Mouse (Mus musculus) lung, embryonic 15.5 days (tissue): ENCODE measurements at regions not wholly inside any gene's neighbourhood (a gene's known extent, or its start where the extent isn't known, plus 50 kb on each side); places are given as distances from the start of the nearest gene placed in this dataset.

ENCODE experiments used
- ATAC-seq: fragments of 200-750 bp; cut with Nextera tagmentation; 2 replicates; pipeline ENCODE4 v1.8.0; 2017; ENCODE audit warnings: moderate number of reproducible peaks, borderline replicate concordance; ENCODE audit not compliant: low FRiP score, low TSS enrichment; ENCODE audit errors: extremely low read depth
- H3K27ac ChIP-seq: fragments of 300-500 bp; sonication (generic); 2 replicates; pipeline ENCODE4 v1.5.1; 2015; ENCODE audit warnings: moderate library complexity, mild to moderate bottlenecking, inconsistent platforms
- H3K27me3 ChIP-seq: fragments of 300-500 bp; sonication (generic); 2 replicates; pipeline ENCODE4 v1.6.1; 2015; ENCODE audit warnings: inconsistent platforms
- H3K36me3 ChIP-seq: fragments of 300-500 bp; sonication (generic); 2 replicates; pipeline ENCODE4 v1.6.1; 2015; ENCODE audit warnings: inconsistent platforms
- H3K4me1 ChIP-seq: fragments of 300-500 bp; sonication (generic); 2 replicates; pipeline ENCODE4 v1.6.1; 2015; ENCODE audit warnings: inconsistent platforms
- H3K4me2 ChIP-seq: fragments of 300-500 bp; sonication (generic); 2 replicates; pipeline ENCODE4 v1.6.1; 2015; ENCODE audit warnings: inconsistent platforms, mild to moderate bottlenecking, moderate library complexity
- H3K4me3 ChIP-seq: fragments of 300-500 bp; sonication (generic); 2 replicates; pipeline ENCODE4 v1.5.1; 2015; ENCODE audit warnings: mild to moderate bottlenecking, inconsistent platforms
- H3K9ac ChIP-seq: fragments of 300-500 bp; sonication (generic); 2 replicates; pipeline ENCODE4 v1.6.1; 2015; ENCODE audit warnings: inconsistent platforms
- H3K9me3 ChIP-seq: fragments of 300-500 bp; sonication (generic); 2 replicates; pipeline ENCODE4 v1.6.1; 2016; ENCODE audit warnings: inconsistent platforms
- WGBS: fragments of 180-500 bp; shearing (Covaris S2); methylation state at CpG from one replicate; pipeline ENCODE4 v1.1.7; 2015; 5-methylcytosine and 5-hydroxymethylcytosine counted together

DNA sequence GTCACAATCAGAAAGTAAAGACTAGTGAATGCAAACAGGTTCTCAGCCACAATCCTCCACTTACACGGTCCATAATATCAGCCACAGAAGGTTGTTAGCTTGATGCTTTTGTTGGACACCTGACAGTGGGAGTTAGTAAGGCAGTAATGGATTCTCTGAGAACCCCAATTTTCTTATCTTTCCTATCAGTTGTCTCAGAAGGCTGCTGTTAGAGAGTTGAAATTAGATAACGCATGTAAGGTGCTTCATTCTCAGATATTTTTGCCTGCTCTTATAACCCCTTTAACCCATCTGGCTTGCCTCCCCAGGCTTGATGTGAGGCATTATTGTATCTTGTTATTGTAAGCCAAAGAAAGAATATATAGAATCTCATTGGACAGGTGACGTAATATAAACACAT lies 63.0 kb upstream of the Ube2e3 start:
- no peak overlapping the region for H3K4me3 ChIP-seq
- no peak for ATAC-seq
- H3K36me3 ChIP-seq: no peaks in the 10 kb centered on the region
- no peak overlapping the region for H3K9ac ChIP-seq
- H3K4me2 ChIP-seq: no peak overlapping the region
- H3K9me3 ChIP-seq: no peaks in the 10 kb centered on the region
- H3K27ac ChIP-seq: no peak overlapping the region
- WGBS: 74% methylated on average over 3 of the region's 3 CpGs
- no peaks in the 10 kb centered on the region for H3K27me3 ChIP-seq
- H3K4me1 ChIP-seq: no peaks in the 10 kb centered on the region

DNA sequence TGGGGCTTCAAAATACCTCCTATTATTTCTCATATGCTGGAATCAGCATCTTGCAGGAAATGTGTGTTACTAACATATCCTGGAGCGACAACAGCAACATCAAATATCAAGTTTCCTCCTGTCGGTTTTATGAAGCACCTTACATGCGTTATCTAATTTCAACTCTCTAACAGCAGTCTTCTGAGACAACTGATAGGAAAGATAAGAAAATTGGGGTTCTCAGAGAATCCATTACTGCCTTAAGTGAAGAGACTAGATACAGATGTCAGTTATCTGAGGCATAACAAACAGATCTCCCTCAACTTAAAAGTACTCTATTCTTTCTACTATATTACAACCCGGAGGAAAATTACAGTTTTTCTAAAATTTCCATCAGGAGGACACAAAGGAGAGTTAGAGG lies 64.4 kb upstream of the Ube2e3 start:
- Histone ChIP-seq H3K27me3 (no peaks in the 10 kb centered on the region), H3K9ac (no peak overlapping the region), H3K27ac (no peak overlapping the region), H3K36me3 (no peaks in the 10 kb centered on the region), H3K9me3 (no peaks in the 10 kb centered on the region), H3K4me1 (no peaks in the 10 kb centered on the region), H3K4me2 (no peak overlapping the region), H3K4me3 (no peak overlapping the region)
- WGBS: 55% methylated on average over 4 of the region's 4 CpGs
- no peak for ATAC-seq

DNA sequence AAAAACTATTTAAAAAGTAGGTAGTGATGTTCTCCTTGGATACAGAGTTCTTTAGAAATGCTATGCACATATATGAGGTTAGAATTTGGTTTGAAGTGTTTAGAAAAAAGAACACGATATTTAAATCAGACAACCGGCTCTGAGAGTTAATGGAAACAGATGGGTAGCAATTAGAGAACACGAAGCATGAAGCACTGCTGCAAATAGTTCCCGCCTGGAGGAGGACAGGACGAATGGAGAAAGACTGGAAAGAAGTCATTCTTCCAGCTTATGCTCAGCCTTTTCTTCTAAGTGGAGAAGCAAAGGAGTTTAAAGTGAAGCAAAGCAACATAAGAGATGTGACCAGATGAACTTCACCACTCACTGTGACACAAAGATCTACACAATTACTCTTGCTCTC lies 72.5 kb upstream of the Ube2e3 start:
- Histone ChIP-seq H3K4me3 (no peak overlapping the region), H3K9me3 (no peaks in the 10 kb centered on the region), H3K27ac (no peak overlapping the region), H3K9ac (no peak overlapping the region), H3K36me3 (no peaks in the 10 kb centered on the region), H3K27me3 (no peaks in the 10 kb centered on the region), H3K4me2 (no peak overlapping the region), H3K4me1 (no peaks in the 10 kb centered on the region)
- WGBS: 74% methylated on average over 5 of the region's 5 CpGs
- no peak for ATAC-seq

DNA sequence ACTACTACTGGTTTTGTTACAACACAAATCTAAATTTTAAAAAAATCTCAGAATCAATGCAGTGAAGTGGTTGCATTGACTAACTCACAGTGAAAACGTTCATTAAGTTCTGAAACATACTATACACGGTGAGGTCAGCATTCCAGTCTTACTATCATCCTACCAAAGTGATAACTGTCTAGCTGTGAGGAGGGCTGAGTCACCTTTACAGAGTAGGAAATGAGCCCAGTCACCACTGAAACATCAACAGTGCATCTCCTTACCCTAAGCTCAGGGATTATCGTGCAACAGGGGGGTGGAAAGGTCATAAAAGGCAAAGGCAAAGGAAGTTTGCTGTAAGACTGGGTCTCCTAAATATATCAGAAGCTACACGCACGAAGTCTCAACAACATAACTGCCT lies 73.2 kb upstream of the Ube2e3 start:
- Histone ChIP-seq H3K4me2 (no peak overlapping the region), H3K27me3 (no peaks in the 10 kb centered on the region), H3K27ac (no peak overlapping the region)

DNA sequence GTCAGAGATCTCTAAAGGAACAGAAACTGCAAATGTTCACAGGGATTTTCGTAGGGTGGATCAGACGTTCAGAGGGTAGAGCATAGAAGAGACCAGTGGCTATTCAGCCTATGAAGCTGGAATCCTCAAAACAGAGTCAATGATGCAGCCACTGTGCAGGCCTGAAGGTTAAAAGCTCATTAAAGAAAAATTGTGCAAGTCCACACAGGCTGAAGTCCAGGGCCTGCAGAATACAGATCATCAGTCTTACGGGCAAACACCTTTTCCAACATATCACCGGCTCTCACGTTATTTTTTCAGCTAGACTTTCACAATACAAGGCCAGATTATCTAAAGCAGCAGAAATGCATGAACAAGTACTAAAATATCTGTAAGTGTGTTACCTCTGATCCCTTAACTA lies 78.8 kb upstream of the Ube2e3 start:
- Histone ChIP-seq H3K27me3 (no peaks in the 10 kb centered on the region), H3K4me2 (no peak overlapping the region), H3K27ac (no peak overlapping the region), H3K36me3 (no peaks in the 10 kb centered on the region), H3K4me1 (no peaks in the 10 kb centered on the region), H3K9me3 (no peaks in the 10 kb centered on the region), H3K9ac (no peak overlapping the region), H3K4me3 (no peak overlapping the region)
- no peak for ATAC-seq
- WGBS: 78% methylated on average over 5 of the region's 5 CpGs

More for the DNA sequence above, 73.2 kb upstream of the Ube2e3 start:
- Histone ChIP-seq H3K9ac (no peak overlapping the region), H3K36me3 (no peaks in the 10 kb centered on the region), H3K4me3 (no peak overlapping the region), H3K4me1 (no peaks in the 10 kb centered on the region), H3K9me3 (no peaks in the 10 kb centered on the region)
- 73% methylated on average over 5 of the region's 5 CpGs for WGBS
- no peak for ATAC-seq

DNA sequence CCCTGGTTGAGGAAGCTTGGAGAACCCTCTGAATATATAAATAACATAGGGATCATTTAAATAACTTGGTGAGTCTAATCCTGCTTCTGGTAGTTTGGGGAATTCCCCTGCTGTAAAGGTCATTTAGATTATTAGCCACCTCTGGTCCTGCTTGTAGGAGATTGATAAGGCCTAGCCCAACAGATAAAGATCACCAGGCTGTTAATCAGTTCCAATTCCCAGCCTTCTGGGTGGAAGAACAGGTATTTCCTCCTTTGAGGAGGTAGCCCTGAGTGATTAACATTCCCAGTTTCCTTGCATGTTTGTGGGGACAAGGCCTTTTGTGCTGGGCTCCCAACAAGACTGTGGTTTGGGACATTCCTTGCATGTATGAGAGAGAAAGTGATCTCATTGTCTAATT lies 79.7 kb upstream of the Ube2e3 start:
- H3K9me3 ChIP-seq: no peaks in the 10 kb centered on the region
- no peak overlapping the region for H3K4me3 ChIP-seq
- H3K27me3 ChIP-seq: no peaks in the 10 kb centered on the region
- H3K36me3 ChIP-seq: no peaks in the 10 kb centered on the region
- H3K4me1 ChIP-seq: no peaks in the 10 kb centered on the region
- no peak for ATAC-seq
- H3K4me2 ChIP-seq: no peak overlapping the region
- H3K27ac ChIP-seq: no peak overlapping the region
- no peak overlapping the region for H3K9ac ChIP-seq

DNA sequence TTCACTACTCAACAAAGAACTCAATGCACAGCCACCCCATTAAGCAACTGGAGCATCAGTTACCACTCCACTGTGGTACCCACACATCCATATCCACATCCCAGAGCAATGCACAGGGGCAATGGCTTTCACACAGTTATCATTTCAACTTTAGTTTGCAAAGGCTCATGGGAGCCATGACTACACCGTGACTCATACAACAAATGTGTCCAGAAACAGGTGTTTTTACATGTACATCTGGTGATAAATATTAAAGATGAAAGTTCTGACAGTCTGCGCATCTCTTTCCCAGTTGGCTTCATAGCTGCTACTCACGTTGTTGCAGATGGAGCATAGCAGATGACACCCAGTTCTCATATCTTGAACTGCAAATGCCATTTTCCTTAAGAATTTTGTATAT lies 88.0 kb upstream of the Ube2e3 start:
- no peak overlapping the region for H3K9ac ChIP-seq
- no peak overlapping the region for H3K4me2 ChIP-seq
- no peaks in the 10 kb centered on the region for H3K4me1 ChIP-seq
- no peaks in the 10 kb centered on the region for H3K27me3 ChIP-seq
- no peak overlapping the region for H3K4me3 ChIP-seq
- ATAC-seq: no peak
- H3K9me3 ChIP-seq: no peaks in the 10 kb centered on the region
- H3K36me3 ChIP-seq: no peaks in the 10 kb centered on the region
- 84% methylated on average over 3 of the region's 3 CpGs for WGBS
- no peak overlapping the region for H3K27ac ChIP-seq

DNA sequence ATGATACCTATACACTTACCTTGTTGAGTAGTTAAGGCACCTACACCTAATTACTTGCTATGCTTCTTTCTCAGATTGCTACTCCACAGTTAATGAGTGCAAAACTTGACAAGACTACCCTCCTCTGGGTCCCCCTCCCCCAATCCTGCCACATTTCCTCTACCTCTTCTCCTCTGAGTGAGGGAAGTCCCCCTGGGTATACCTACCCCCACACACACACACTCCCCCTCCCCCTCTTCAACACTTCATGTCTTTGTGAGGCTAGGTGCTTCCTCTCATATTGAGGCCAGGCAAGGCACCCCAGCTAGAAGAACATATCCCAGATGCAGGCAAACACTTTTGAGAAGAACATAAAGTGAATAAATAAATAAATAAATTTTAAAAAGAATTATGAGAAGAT lies 90.3 kb upstream of the Ube2e3 start:
- H3K4me3 ChIP-seq: no peak overlapping the region
- H3K9me3 ChIP-seq: no peaks in the 10 kb centered on the region
- no peak overlapping the region for H3K27ac ChIP-seq
- H3K9ac ChIP-seq: no peak overlapping the region
- H3K36me3 ChIP-seq: no peaks in the 10 kb centered on the region
- ATAC-seq: no peak
- no peaks in the 10 kb centered on the region for H3K27me3 ChIP-seq
- H3K4me2 ChIP-seq: no peak overlapping the region
- no peaks in the 10 kb centered on the region for H3K4me1 ChIP-seq

DNA sequence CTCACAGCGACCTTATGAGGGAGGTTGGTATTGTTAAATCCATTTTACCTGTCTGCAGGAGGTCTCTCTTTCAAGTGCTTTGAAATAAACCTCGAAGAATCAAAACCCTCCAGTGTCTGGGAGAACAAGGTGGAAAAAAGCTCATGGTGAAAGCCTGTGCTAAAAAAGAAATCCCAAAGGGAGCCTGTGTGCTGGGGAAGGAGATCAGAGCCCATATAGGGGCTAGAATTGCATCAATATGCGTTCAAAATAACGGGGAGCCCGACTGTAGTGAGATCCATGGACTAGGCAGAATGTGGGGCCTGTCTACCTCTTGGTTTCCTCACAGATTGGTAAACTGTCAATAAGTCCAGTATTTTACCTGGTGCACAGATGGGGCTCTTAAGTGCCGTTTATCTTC lies 113.6 kb upstream of the Ube2e3 start:
- Histone ChIP-seq H3K9ac (no peak overlapping the region), H3K9me3 (no peaks in the 10 kb centered on the region), H3K27ac (no peak overlapping the region), H3K36me3 (no peaks in the 10 kb centered on the region), H3K4me1 (no peaks in the 10 kb centered on the region), H3K4me2 (no peak overlapping the region), H3K27me3 (no peaks in the 10 kb centered on the region), H3K4me3 (no peak overlapping the region)
- WGBS: 77% methylated on average over 6 of the region's 6 CpGs
- no peak for ATAC-seq

DNA sequence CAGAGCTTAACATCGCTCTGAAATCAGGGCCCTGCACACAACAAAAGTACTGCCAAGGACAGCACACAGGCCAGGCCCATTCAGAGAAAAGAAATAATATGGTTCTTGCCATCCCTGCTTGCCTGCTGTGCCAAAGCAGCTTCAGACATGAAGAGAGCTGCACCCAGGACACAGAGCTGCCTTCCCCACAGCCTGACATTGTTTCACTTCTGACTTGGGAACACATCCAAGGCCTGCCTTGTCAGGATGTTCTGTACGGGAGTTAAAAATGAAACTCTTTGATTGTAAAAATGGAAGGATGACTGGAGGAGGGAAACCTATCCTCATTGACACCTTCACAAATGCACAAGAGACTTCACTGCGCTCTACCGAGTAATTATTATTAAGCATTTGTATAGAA lies 114.0 kb upstream of the Ube2e3 start:
- Histone ChIP-seq H3K4me3 (no peak overlapping the region), H3K27me3 (no peaks in the 10 kb centered on the region), H3K36me3 (no peaks in the 10 kb centered on the region), H3K4me1 (no peaks in the 10 kb centered on the region), H3K9ac (no peak overlapping the region), H3K4me2 (no peak overlapping the region), H3K9me3 (no peaks in the 10 kb centered on the region), H3K27ac (no peak overlapping the region)
- WGBS: 74% methylated on average over 4 of the region's 4 CpGs
- ATAC-seq: no peak

- H3K9ac ChIP-seq: no peak overlapping the region
- H3K27me3 ChIP-seq: no peaks in the 10 kb centered on the region
- no peaks in the 10 kb centered on the region for H3K4me1 ChIP-seq
- no peak for ATAC-seq
- 78% methylated on average over 6 of the region's 6 CpGs for WGBS
- H3K9me3 ChIP-seq: no peaks in the 10 kb centered on the region
- H3K4me3 ChIP-seq: no peak overlapping the region
- H3K36me3 ChIP-seq: no peaks in the 10 kb centered on the region
- H3K27ac ChIP-seq: no peak overlapping the region
- no peak overlapping the region for H3K4me2 ChIP-seq
Observed at GRCm38 (mm10) chr2:78730161-78730560, 137.8 kb upstream of the Ube2e3 start.

- H3K27me3 ChIP-seq: no peaks in the 10 kb centered on the region
- H3K27ac ChIP-seq: no peak overlapping the region
- H3K9me3 ChIP-seq: no peaks in the 10 kb centered on the region
- ATAC-seq: no peak
- H3K4me3 ChIP-seq: no peak overlapping the region
- H3K4me2 ChIP-seq: no peak overlapping the region
- peaks cover 10% of the 10 kb centered on the region for H3K4me1 ChIP-seq
- no peaks in the 10 kb centered on the region for H3K36me3 ChIP-seq
- 94% methylated on average over 7 of the region's 7 CpGs for WGBS
- no peak overlapping the region for H3K9ac ChIP-seq
Observed at GRCm38 (mm10) chr2:78726060-78726459, 141.9 kb upstream of the Ube2e3 start.

DNA sequence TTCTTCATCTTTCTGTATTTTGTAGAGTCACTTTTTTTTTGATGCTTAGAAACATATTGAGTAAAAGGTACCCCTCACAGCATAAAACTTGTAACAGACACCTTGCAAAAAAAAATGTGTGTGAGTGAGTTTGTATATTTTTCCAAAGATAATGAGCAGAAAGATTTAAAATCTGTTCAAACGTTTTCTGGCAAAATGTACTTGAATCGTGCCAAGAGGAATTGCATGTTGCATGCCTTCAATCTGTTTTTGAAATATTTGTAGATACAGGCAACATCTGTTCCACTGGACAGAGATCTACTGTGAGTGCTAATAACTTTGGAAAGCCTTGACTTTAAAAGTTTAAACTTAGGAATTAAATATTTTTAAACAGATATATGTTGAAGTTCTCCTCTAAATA lies 143.5 kb upstream of the Ube2e3 start:
- ATAC-seq: no peak
- no peaks in the 10 kb centered on the region for H3K27me3 ChIP-seq
- H3K4me1 ChIP-seq: peaks cover 10% of the 10 kb centered on the region
- no peak overlapping the region for H3K4me3 ChIP-seq
- no peaks in the 10 kb centered on the region for H3K36me3 ChIP-seq
- no peak overlapping the region for H3K9ac ChIP-seq
- H3K9me3 ChIP-seq: no peaks in the 10 kb centered on the region
- WGBS: 25% methylated on average over 2 of the region's 2 CpGs
- no peak overlapping the region for H3K4me2 ChIP-seq
- H3K27ac ChIP-seq: no peak overlapping the region
